In genomic region chr15:97828221-97828842, GRCm38 (mm10) we compare ENCODE assay signal across 8 mouse cellular contexts. TPM values are rescaled to one million over a fixed set of nuclear protein-coding genes. Genes with fewer than 3 reads are reported as not detected.
A peak's percentile ranks its signal among the peaks of the same experiment; 100 is the strongest.
DNase-seq lines count a peak whose midpoint lies in the region; ATAC-seq and TF ChIP-seq lines count a peak whose summit lies in the region.

No protein-coding gene starts in this region.

- peak overlapping the region; percentile 95 for H3K9ac ChIP-seq in lung, postnatal 0 days (replicated peaks; ENCODE audit: low read depth)

- H3K4me1 ChIP-seq in lung, postnatal 0 days (ENCODE audit: insufficient read depth, low read depth, low read length) = peaks cover 61% of the 10 kb centered on the region

- no peaks in the 10 kb centered on the region for H3K27me3 ChIP-seq in lung, postnatal 0 days (replicated peaks; ENCODE audit: insufficient read depth, low read length)

- H3K36me3 ChIP-seq in lung, postnatal 0 days (ENCODE audit: insufficient read depth, low read length) = no peaks in the 10 kb centered on the region

- peak overlapping the region; percentile 95; the same call in 1 of the 2 replicates for H3K4me3 ChIP-seq in lung, postnatal 0 days (ENCODE audit: low read depth, low read length)

- DNase-seq in adrenal gland, postnatal 10 days = peak; percentile 15
- no peak for DNase-seq in adrenal gland, adult 2 months
- DNase-seq in lung, postnatal 0 days (ENCODE audit: low spot score) = no peak
- no peak for DNase-seq in lung, postnatal 4 days
- DNase-seq in left cerebral cortex, adult 9 months (ENCODE audit: low spot score in 2 of 2) = peak; percentile 68 to 76
- DNase-seq in right cerebral cortex, postnatal 25 days = peak; percentile 59
- no peak for DNase-seq in thymus, adult 18-20 months

- TF ChIP-seq EP300 in lung, postnatal 0 days (IDR thresholded peaks at IDR 0.05) = no peak

- no peaks in the 10 kb centered on the region for H3K9me3 ChIP-seq in lung, postnatal 0 days (ENCODE audit: low read length)

- H3K4me2 ChIP-seq in lung, postnatal 0 days (replicated peaks; ENCODE audit: low read depth, low read length) = peak overlapping the region; percentile 69

- 25% methylated on average over 6 of the region's 6 CpGs for WGBS in lung, postnatal 0 days

- TF ChIP-seq CTCF in lung, postnatal 0 days (IDR thresholded peaks at IDR 0.05) = no peak

- no peak for ATAC-seq in lung, postnatal 0 days
- no peak for ATAC-seq in granulocyte monocyte progenitor cell, adult 5-6 weeks (replicated peaks; ENCODE audit: poor library complexity, severe bottlenecking)

- H3K27ac ChIP-seq in lung, postnatal 0 days (ENCODE audit: low read length) = peak overlapping the region; percentile 99

RNA-seq across cellular contexts. Expression of gene Hdac7, which starts 16.0 kb away (rescaled TPM):
- total RNA-seq in adrenal gland, postnatal 10 days (2021) = 10 to 100 TPM; 50.4 to 76.7 TPM
- 10 to 100 TPM; 52.5 to 65.1 TPM for total RNA-seq in adrenal gland, adult 2 months (2021)
- polyA plus RNA-seq in adrenal gland, adult 2 months (2012; rRNA removed) = 256 and 263 TPM in 2 replicates
- polyA plus RNA-seq in lung, postnatal 0 days (2015; fragmentation: Nextera tagmentation; extraction: Ambion mirVana) = 43.2 and 52.1 TPM in 2 replicates
- total RNA-seq in granulocyte monocyte progenitor cell, adult 5-6 weeks (2014; fragmentation: Nextera tagmentation) = 33.3 and 52.1 TPM in 2 replicates
- total RNA-seq in granulocyte monocyte progenitor cell, adult 5-6 weeks (2017) = 3.5 and 6.1 TPM in 2 replicates

RNA-seq across cellular contexts. Expression of gene Slc48a1, which starts 50.0 kb away (rescaled TPM):
- total RNA-seq in adrenal gland, postnatal 10 days (2021) = 10 to 100 TPM; 66.1 to 78.6 TPM
- total RNA-seq in adrenal gland, adult 2 months (2021) = 100 to 1,000 TPM; 116 to 158 TPM
- polyA plus RNA-seq in adrenal gland, adult 2 months (2012; rRNA removed) = 204 and 217 TPM in 2 replicates
- 69.5 and 75.7 TPM in 2 replicates for polyA plus RNA-seq in lung, postnatal 0 days (2015; fragmentation: Nextera tagmentation; extraction: Ambion mirVana)
- 97.0 and 99.2 TPM in 2 replicates for total RNA-seq in granulocyte monocyte progenitor cell, adult 5-6 weeks (2014; fragmentation: Nextera tagmentation)
- total RNA-seq in granulocyte monocyte progenitor cell, adult 5-6 weeks (2017) = 67.6 and 71.6 TPM in 2 replicates

Comparison
In these comparisons a context has a peak if more than half of its experiments do, and no peak if none do; other contexts are left out.
1. DNase-seq: peak in adrenal gland, postnatal 10 days (single experiment), left cerebral cortex, adult 9 months (2 of 2) and right cerebral cortex, postnatal 25 days (single experiment); none in adrenal gland, adult 2 months (single experiment), lung, postnatal 0 days (single experiment), lung, postnatal 4 days (0 of 2) and thymus, adult 18-20 months (0 of 2).